ENCODE assay signal across 8 mouse cellular contexts in the genomic region with DNA sequence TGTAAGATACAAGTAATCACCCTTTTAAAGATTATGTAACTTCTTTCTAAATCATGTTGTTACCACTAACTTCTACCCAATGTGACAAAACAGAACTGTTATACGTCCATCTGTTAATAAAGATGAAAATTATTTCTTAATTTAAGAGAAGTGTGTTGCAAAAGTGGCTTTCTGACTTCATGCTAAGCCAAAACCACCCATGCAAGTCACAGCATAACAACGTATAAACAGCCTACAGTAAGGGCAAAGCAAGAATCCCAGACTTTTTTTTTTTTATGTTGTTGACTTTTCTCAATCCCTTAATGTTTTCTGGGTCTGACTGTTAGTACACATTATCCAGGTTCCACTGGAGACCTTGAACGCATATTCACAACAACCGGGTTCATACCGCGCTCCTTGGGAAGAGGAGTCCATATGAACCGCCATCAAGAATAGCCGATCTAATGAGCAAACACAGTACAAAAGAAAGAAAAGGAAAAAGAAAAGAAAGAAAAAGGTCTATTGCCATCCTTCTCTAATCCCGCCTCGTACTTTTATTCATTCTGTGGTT. TPM values are rescaled to one million over a fixed set of nuclear protein-coding genes. Genes with fewer than 3 reads are reported as not detected.
DNase-seq lines count a peak whose midpoint lies in the region; ATAC-seq and TF ChIP-seq lines count a peak whose summit lies in the region.

No protein-coding gene starts in this region.

- no peak overlapping the region for H3K9ac ChIP-seq in heart, embryonic 12.5 days
- H3K9ac ChIP-seq in forebrain, embryonic 16.5 days (replicated peaks; ENCODE audit: low read depth, low read length): peak overlapping the region; percentile 52; the same call in 1 of the 2 replicates
- H3K9ac ChIP-seq in liver, embryonic 16.5 days (ENCODE audit: low read depth, low read length): peak overlapping the region; percentile 81

- WGBS in heart, embryonic 12.5 days: 23% methylated on average over 10 of the region's 10 CpGs
- 6% methylated on average over 10 of the region's 10 CpGs for WGBS in forebrain, embryonic 16.5 days
- WGBS in liver, embryonic 16.5 days (ENCODE audit: insufficient replicate concordance): 20% methylated on average over 10 of the region's 10 CpGs

- no peaks in the 10 kb centered on the region for H3K27me3 ChIP-seq in heart, embryonic 12.5 days (replicated peaks)
- H3K27me3 ChIP-seq in G1E (ENCODE audit: insufficient read depth, low read length): no peaks in the 10 kb centered on the region
- H3K27me3 ChIP-seq in forebrain, embryonic 16.5 days (replicated peaks; ENCODE audit: control insufficient read depth, insufficient read depth, low read length): no peaks in the 10 kb centered on the region
- no peaks in the 10 kb centered on the region for H3K27me3 ChIP-seq in liver, embryonic 16.5 days (ENCODE audit: control insufficient read depth, insufficient read depth, low read depth, low read length)

- DNase-seq in heart, postnatal 36 days: no peak
- DNase-seq in G1E (ENCODE audit: low spot score): no peak
- DNase-seq in thymus, postnatal 36 days: no peak
- DNase-seq in urinary bladder, postnatal 10 days (ENCODE audit: low spot score): no peak

- 0 out of 2 replicates have a peak, but pooled peaks cover 4% of the 10 kb centered on the region for H3K4me1 ChIP-seq in heart, embryonic 12.5 days (replicated peaks)
- H3K4me1 ChIP-seq in G1E (ENCODE audit: insufficient read depth, low read depth, low read length): peaks cover 22% of the 10 kb centered on the region
- peaks cover 3% of the 10 kb centered on the region for H3K4me1 ChIP-seq in forebrain, embryonic 16.5 days (replicated peaks; ENCODE audit: control insufficient read depth, insufficient read depth, low read length)
- H3K4me1 ChIP-seq in liver, embryonic 16.5 days (ENCODE audit: control insufficient read depth, low read depth, low read length): peaks cover 6% of the 10 kb centered on the region

- ATAC-seq in heart, embryonic 12.5 days (ENCODE audit: insufficient number of reproducible peaks, low FRiP score): no peak
- ATAC-seq in G1E (ENCODE audit: extremely low read depth, insufficient number of reproducible peaks, low FRiP score, poor library complexity, severe bottlenecking): no peak
- ATAC-seq in forebrain, embryonic 16.5 days: no peak
- ATAC-seq in liver, embryonic 16.5 days (ENCODE audit: low read depth): no peak
- ATAC-seq in frontal cortex, adult (ENCODE audit: low TSS enrichment): no peak

- peak overlapping the region; percentile 68 for H3K4me3 ChIP-seq in heart, embryonic 12.5 days
- H3K4me3 ChIP-seq in G1E (ENCODE audit: low read depth, low read length): peak overlapping the region; percentile 80
- peak overlapping the region; percentile 66 for H3K4me3 ChIP-seq in forebrain, embryonic 16.5 days (replicated peaks; ENCODE audit: low read length)
- H3K4me3 ChIP-seq in liver, embryonic 16.5 days (ENCODE audit: low read depth, low read length): peak overlapping the region; percentile 84

- intact Hi-C loops in heart, postnatal 36 days (cut with DNase I): loop anchor here (2.0 to 5.0 kb wide), 3 partner anchors 43 to 87 kb away; partner anchors contain the start of genes Armc10, Dnajc2, Fbxl13 and Psmc2

- no peaks in the 10 kb centered on the region for H3K9me3 ChIP-seq in heart, embryonic 12.5 days (replicated peaks)
- no peaks in the 10 kb centered on the region for H3K9me3 ChIP-seq in G1E (replicated peaks)
- no peaks in the 10 kb centered on the region for H3K9me3 ChIP-seq in forebrain, embryonic 16.5 days (ENCODE audit: control insufficient read depth, low read length)
- no peaks in the 10 kb centered on the region for H3K9me3 ChIP-seq in liver, embryonic 16.5 days (replicated peaks; ENCODE audit: control insufficient read depth, low read length)

- no peak for TF ChIP-seq CTCF in G1E (IDR thresholded peaks at IDR 0.05; ENCODE audit: low read depth, low read length)

- H3K36me3 ChIP-seq in heart, embryonic 12.5 days: no peaks in the 10 kb centered on the region
- no peaks in the 10 kb centered on the region for H3K36me3 ChIP-seq in G1E (replicated peaks)
- H3K36me3 ChIP-seq in forebrain, embryonic 16.5 days (ENCODE audit: control insufficient read depth, insufficient read depth): no peaks in the 10 kb centered on the region
- no peaks in the 10 kb centered on the region for H3K36me3 ChIP-seq in liver, embryonic 16.5 days (ENCODE audit: control insufficient read depth, insufficient read depth)

- peak overlapping the region; percentile 69 for H3K4me2 ChIP-seq in heart, embryonic 12.5 days
- H3K4me2 ChIP-seq in forebrain, embryonic 16.5 days (ENCODE audit: low read length): peak overlapping the region; percentile 68
- H3K4me2 ChIP-seq in liver, embryonic 16.5 days (ENCODE audit: low read depth, low read length): peak overlapping the region; percentile 98

- H3K27ac ChIP-seq in heart, embryonic 12.5 days (ENCODE audit: poor library complexity, severe bottlenecking): no peak overlapping the region
- no peak overlapping the region for H3K27ac ChIP-seq in forebrain, embryonic 16.5 days (ENCODE audit: low read length)
- no peak overlapping the region for H3K27ac ChIP-seq in liver, embryonic 16.5 days (ENCODE audit: low read length)

RNA-seq across cellular contexts. Expression of gene Napepld, which starts 0.8 kb away (rescaled TPM):
- polyA plus RNA-seq in heart, embryonic 12.5 days (2016; fragmentation: Nextera tagmentation; extraction: Ambion mirVana): 5.4 and 6.9 TPM in 2 replicates
- total RNA-seq in heart, postnatal 36 days (2021): 1 to 10 TPM; 4.3 to 5.4 TPM
- total RNA-seq in G1E (2014; fragmentation: Nextera tagmentation) (16.1 and 17.2 TPM in 2 replicates), G1E (2017) (3.5 and 3.6 TPM in 2 replicates)
- polyA plus RNA-seq in G1E (2012): 1.1 and 1.4 TPM in 2 replicates
- 3.5 and 3.6 TPM in 2 replicates for polyA plus RNA-seq in forebrain, embryonic 16.5 days (2015; fragmentation: Nextera tagmentation; extraction: Ambion mirVana)
- polyA plus RNA-seq in liver, embryonic 16.5 days (2015; fragmentation: Nextera tagmentation; extraction: Ambion mirVana): 0.93 and 1.1 TPM in 2 replicates

RNA-seq across cellular contexts. Expression of gene Pmpcb, which starts 36.6 kb away (rescaled TPM):
- polyA plus RNA-seq in heart, embryonic 12.5 days (2016; fragmentation: Nextera tagmentation; extraction: Ambion mirVana): 131 and 136 TPM in 2 replicates
- total RNA-seq in heart, postnatal 36 days (2021): 100 to 1,000 TPM; 243 to 264 TPM
- total RNA-seq in G1E (2014; fragmentation: Nextera tagmentation) (52.6 and 60.8 TPM in 2 replicates), G1E (2017) (104 and 113 TPM in 2 replicates)
- 35.6 and 41.6 TPM in 2 replicates for polyA plus RNA-seq in G1E (2012)
- 86.4 and 91.5 TPM in 2 replicates for polyA plus RNA-seq in forebrain, embryonic 16.5 days (2015; fragmentation: Nextera tagmentation; extraction: Ambion mirVana)
- 38.4 and 42.4 TPM in 2 replicates for polyA plus RNA-seq in liver, embryonic 16.5 days (2015; fragmentation: Nextera tagmentation; extraction: Ambion mirVana)

RNA-seq across cellular contexts. Expression of gene Armc10, which starts 54.7 kb away (rescaled TPM):
- 21.7 and 22.9 TPM in 2 replicates for polyA plus RNA-seq in heart, embryonic 12.5 days (2016; fragmentation: Nextera tagmentation; extraction: Ambion mirVana)
- 1 to 10 TPM; 8.1 to 9.5 TPM for total RNA-seq in heart, postnatal 36 days (2021)
- total RNA-seq in G1E (2014; fragmentation: Nextera tagmentation): 32.5 and 51.2 TPM in 2 replicates
- 54.9 and 61.5 TPM in 2 replicates for total RNA-seq in G1E (2017)
- polyA plus RNA-seq in G1E (2012): 34.1 and 42.2 TPM in 2 replicates
- polyA plus RNA-seq in forebrain, embryonic 16.5 days (2015; fragmentation: Nextera tagmentation; extraction: Ambion mirVana): 87.6 and 92.1 TPM in 2 replicates
- 6.0 and 6.3 TPM in 2 replicates for polyA plus RNA-seq in liver, embryonic 16.5 days (2015; fragmentation: Nextera tagmentation; extraction: Ambion mirVana)

RNA-seq across cellular contexts. Expression of gene Fbxl13, which starts 54.9 kb away (rescaled TPM):
- polyA plus RNA-seq in heart, embryonic 12.5 days (2016; fragmentation: Nextera tagmentation; extraction: Ambion mirVana): 0.10 and 0.19 TPM in 2 replicates
- total RNA-seq in heart, postnatal 36 days (2021): not detected
- total RNA-seq in G1E (2014; fragmentation: Nextera tagmentation): not detected in 2 replicates
- 0.11 TPM in 1 of 2 replicates, not detected in the other for total RNA-seq in G1E (2017)
- not detected in 2 replicates for polyA plus RNA-seq in G1E (2012)
- polyA plus RNA-seq in forebrain, embryonic 16.5 days (2015; fragmentation: Nextera tagmentation; extraction: Ambion mirVana): 0.17 and 0.18 TPM in 2 replicates
- 0.04 and 0.11 TPM in 2 replicates for polyA plus RNA-seq in liver, embryonic 16.5 days (2015; fragmentation: Nextera tagmentation; extraction: Ambion mirVana)
